Mouse (Mus musculus) kidney, postnatal 10 days (tissue): ENCODE data around the gene Gm10644.

Experiments
- DNase-seq: peaks from one replicate; pipeline ENCODE4 v3.0.0; 2021; ENCODE audit warnings: mixed read lengths

The Gm10644 gene

GRCm38 (mm10) chr8:83895894-83896293, 59.1 kb downstream of the Gm10644 start:
- DNase-seq = peak; percentile 64

DNA sequence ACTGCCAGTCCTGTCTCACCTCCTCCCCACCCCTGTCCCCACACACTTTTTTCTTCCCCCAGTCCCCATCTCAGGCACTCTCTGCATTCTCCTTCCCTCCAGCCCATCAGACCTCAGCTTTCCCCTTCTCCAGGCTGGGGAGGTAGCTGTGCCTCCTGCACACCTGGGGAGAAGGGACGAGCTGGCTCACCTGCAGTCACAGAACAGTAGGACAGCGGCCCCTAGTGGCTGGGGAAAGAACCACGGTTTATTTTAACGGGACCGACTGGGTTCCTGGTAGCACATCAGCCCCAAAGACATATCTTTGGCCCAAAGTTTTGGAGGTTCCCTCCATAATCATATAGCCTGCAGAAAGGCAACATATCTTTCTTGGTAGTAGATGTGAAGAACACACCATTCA, 61.1 kb downstream of the Gm10644 start:
- peak; percentile 86 for DNase-seq

- no peak for DNase-seq
Measured at GRCm38 (mm10) chr8:83892061-83892460, 62.9 kb downstream of the Gm10644 start.

- DNase-seq = no peak
Measured at GRCm38 (mm10) chr8:83888409-83888808, 66.6 kb downstream of the Gm10644 start.
